Comparison of ENCODE assay signal across 23 mouse cellular contexts in genomic region chr17:31791656-31792055, GRCm38 (mm10).
DNase-seq lines count a peak whose midpoint lies in the region; ATAC-seq lines count a peak whose summit lies in the region.
"Had no signal": no experiment of that assay in that cellular context is flagged by ENCODE, and none has a peak within 500 bp of the region (broad histone marks: within the 10 kb centered on the region; RNA-seq: fewer than 3 reads in every experiment).

No protein-coding gene starts in this region.

- H3K27me3 ChIP-seq in forebrain, embryonic 10.5 days (ENCODE audit: poor library complexity, severe bottlenecking) = peaks cover 30% of the 10 kb centered on the region
- H3K27me3 ChIP-seq in forebrain, embryonic 14.5 days (replicated peaks; ENCODE audit: control insufficient read depth, insufficient read depth, low read length) = no peaks in the 10 kb centered on the region
- H3K27me3 ChIP-seq in hindbrain, embryonic 12.5 days = peaks cover 6% of the 10 kb centered on the region; the same call in 1 of the 2 replicates
- H3K27me3 ChIP-seq in hindbrain, embryonic 16.5 days (replicated peaks; ENCODE audit: control insufficient read depth, insufficient read depth, low read length) = no peaks in the 10 kb centered on the region
- H3K27me3 ChIP-seq in limb, embryonic 10.5 days (ENCODE audit: low read depth, poor library complexity, severe bottlenecking) = no peaks in the 10 kb centered on the region
- H3K27me3 ChIP-seq: embryonic facial prominence, embryonic 15.5 days; hindbrain, embryonic 15.5 days; Patski had no signal

- H3K4me2 ChIP-seq in forebrain, embryonic 14.5 days (ENCODE audit: low read length) = no peak overlapping the region
- H3K4me2 ChIP-seq in hindbrain, embryonic 12.5 days (replicated peaks) = no peak overlapping the region
- no peak overlapping the region for H3K4me2 ChIP-seq in hindbrain, embryonic 16.5 days (ENCODE audit: low read length)
- H3K4me2 ChIP-seq: embryonic facial prominence, embryonic 15.5 days had no signal

- no peak for DNase-seq in forebrain, embryonic 10.5 days (ENCODE audit: extremely low spot score, low spot score)
- no peak for DNase-seq in forebrain, embryonic 14.5 days (ENCODE audit: low spot score)
- peak; percentile 84 for DNase-seq in R1 (ENCODE audit: low read depth, low spot score)
- no peak for DNase-seq in limb, embryonic 10.5 days (ENCODE audit: low spot score)
- no peak for DNase-seq in spleen, adult 12 weeks (ENCODE audit: low spot score)
- DNase-seq: adrenal gland, adult 8-10 months; adrenal gland, postnatal 36 days; B cell, adult 2 months; cerebellum, adult 11 months; cerebellum, adult 9-10 months; cerebellum, postnatal 25 days; gastrocnemius, postnatal 25 days; heart, postnatal 10 days; heart, postnatal 4 days had no signal

- H3K9ac ChIP-seq in forebrain, embryonic 14.5 days (ENCODE audit: low read length) = no peak overlapping the region
- no peak overlapping the region for H3K9ac ChIP-seq in hindbrain, embryonic 12.5 days
- H3K9ac ChIP-seq in hindbrain, embryonic 16.5 days (ENCODE audit: low read depth, low read length) = no peak overlapping the region
- H3K9ac ChIP-seq: embryonic facial prominence, embryonic 15.5 days; hindbrain, embryonic 15.5 days had no signal

- ATAC-seq in forebrain, embryonic 14.5 days = no peak
- ATAC-seq in hindbrain, embryonic 12.5 days (ENCODE audit: low FRiP score) = no peak
- no peak for ATAC-seq in hindbrain, embryonic 16.5 days
- ATAC-seq: CD4-positive, CD25-positive, alpha-beta regulatory T cell, adult 4 months; inflammation-experienced regulatory T-cells, adult 6 months; intestine, postnatal 0 days; Patski had no signal

- H3K36me3 ChIP-seq in forebrain, embryonic 10.5 days (replicated peaks) = no peaks in the 10 kb centered on the region
- H3K36me3 ChIP-seq in forebrain, embryonic 14.5 days (ENCODE audit: control insufficient read depth, insufficient read depth, low read length) = no peaks in the 10 kb centered on the region
- H3K36me3 ChIP-seq in hindbrain, embryonic 12.5 days = no peaks in the 10 kb centered on the region
- H3K36me3 ChIP-seq in hindbrain, embryonic 16.5 days (ENCODE audit: control insufficient read depth, insufficient read depth, low read length) = no peaks in the 10 kb centered on the region
- H3K36me3 ChIP-seq in limb, embryonic 10.5 days = no peaks in the 10 kb centered on the region
- H3K36me3 ChIP-seq: embryonic facial prominence, embryonic 15.5 days; hindbrain, embryonic 15.5 days had no signal

- H3K9me3 ChIP-seq in forebrain, embryonic 10.5 days = no peaks in the 10 kb centered on the region
- no peaks in the 10 kb centered on the region for H3K9me3 ChIP-seq in forebrain, embryonic 14.5 days (replicated peaks; ENCODE audit: control insufficient read depth, low read length)
- H3K9me3 ChIP-seq in hindbrain, embryonic 12.5 days (replicated peaks) = no peaks in the 10 kb centered on the region
- H3K9me3 ChIP-seq in hindbrain, embryonic 16.5 days (ENCODE audit: control insufficient read depth, low read length) = no peaks in the 10 kb centered on the region
- no peaks in the 10 kb centered on the region for H3K9me3 ChIP-seq in limb, embryonic 10.5 days (replicated peaks)
- H3K9me3 ChIP-seq: embryonic facial prominence, embryonic 15.5 days; hindbrain, embryonic 15.5 days had no signal

- WGBS in forebrain, embryonic 10.5 days = 95% methylated on average over 17 of the region's 17 CpGs
- WGBS in forebrain, embryonic 14.5 days = 94% methylated on average over 17 of the region's 17 CpGs
- WGBS in hindbrain, embryonic 12.5 days = 94% methylated on average over 17 of the region's 17 CpGs
- 93% methylated on average over 17 of the region's 17 CpGs for WGBS in hindbrain, embryonic 16.5 days
- WGBS in limb, embryonic 10.5 days = 97% methylated on average over 17 of the region's 17 CpGs

- H3K4me1 ChIP-seq in forebrain, embryonic 10.5 days = peaks cover 58% of the 10 kb centered on the region
- H3K4me1 ChIP-seq in forebrain, embryonic 14.5 days (ENCODE audit: control insufficient read depth, insufficient read depth, low read length) = peaks cover 23% of the 10 kb centered on the region
- peaks cover 33% of the 10 kb centered on the region for H3K4me1 ChIP-seq in hindbrain, embryonic 12.5 days
- H3K4me1 ChIP-seq in hindbrain, embryonic 16.5 days (ENCODE audit: control insufficient read depth, insufficient read depth, low read depth, low read length) = peaks cover 14% of the 10 kb centered on the region
- H3K4me1 ChIP-seq in limb, embryonic 10.5 days = peaks cover 26% of the 10 kb centered on the region

- H3K4me3 ChIP-seq in forebrain, embryonic 10.5 days = no peak overlapping the region
- H3K4me3 ChIP-seq in forebrain, embryonic 14.5 days (ENCODE audit: low read depth, low read length) = no peak overlapping the region
- H3K4me3 ChIP-seq in hindbrain, embryonic 12.5 days = no peak overlapping the region
- H3K4me3 ChIP-seq in hindbrain, embryonic 16.5 days (ENCODE audit: low read length) = no peak overlapping the region
- no peak overlapping the region for H3K4me3 ChIP-seq in limb, embryonic 10.5 days
- H3K4me3 ChIP-seq: embryonic facial prominence, embryonic 15.5 days; erythroblast, embryonic 14.5 days; hindbrain, embryonic 15.5 days had no signal

- peak overlapping the region; percentile 3; the same call in 1 of the 2 replicates for H3K27ac ChIP-seq in forebrain, embryonic 10.5 days
- H3K27ac ChIP-seq in forebrain, embryonic 14.5 days (ENCODE audit: low read depth, low read length) = no peak overlapping the region
- 0 out of 2 replicates have a peak overlapping the region, but pooled peaks have one; percentile 70 for H3K27ac ChIP-seq in hindbrain, embryonic 12.5 days
- no peak overlapping the region for H3K27ac ChIP-seq in hindbrain, embryonic 16.5 days (ENCODE audit: low read depth, low read length)
- H3K27ac ChIP-seq in limb, embryonic 10.5 days = peak overlapping the region; percentile 1; the same call in 1 of the 2 replicates

Comparison
In these comparisons a context has a peak if more than half of its experiments do, and no peak if none do; other contexts are left out.
1. H3K27ac ChIP-seq: peak in forebrain, embryonic 10.5 days (single experiment), hindbrain, embryonic 12.5 days (single experiment) and limb, embryonic 10.5 days (single experiment); none in forebrain, embryonic 14.5 days (single experiment) and hindbrain, embryonic 16.5 days (single experiment).